Mouse (Mus musculus) liver, adult 2 months (tissue): ENCODE data around the gene Ndfip2. TPM values are rescaled to one million over a fixed set of nuclear protein-coding genes. Genes with fewer than 3 reads are reported as not detected.

ENCODE experiments used
- DNase-seq: peaks from one replicate; pipeline ENCODE4 v3.0.0-alpha.2; 2011; ENCODE audit warnings: low read depth, low spot score; ENCODE audit errors: extremely low read depth
- H3K27ac ChIP-seq: fragments of 200-500 bp; replicated peaks from 2 replicates; pipeline ENCODE4 v1.5.1; 2012; ENCODE audit warnings: low read depth, mild to moderate bottlenecking, control low read depth, inconsistent platforms, low read length; ENCODE audit not compliant: insufficient read depth
- H3K27me3 ChIP-seq: fragments of 200-500 bp; 2 replicates; pipeline ENCODE4 v1.6.1; 2012; ENCODE audit warnings: mild to moderate bottlenecking, moderate library complexity, low read length, inconsistent platforms; ENCODE audit not compliant: control insufficient read depth, insufficient read depth
- H3K36me3 ChIP-seq: fragments of 200-500 bp; 2 replicates; pipeline ENCODE4 v1.6.1; 2012; ENCODE audit warnings: low read length, inconsistent platforms; ENCODE audit not compliant: control insufficient read depth, insufficient read depth
- H3K4me1 ChIP-seq: fragments of 200-500 bp; 2 replicates; pipeline ENCODE4 v1.6.1; 2011; ENCODE audit warnings: low read length; ENCODE audit not compliant: control insufficient read depth, insufficient read depth
- H3K4me3 ChIP-seq: fragments of 200-500 bp; 2 replicates; pipeline ENCODE4 v1.5.1; 2011; ENCODE audit warnings: low read depth, mild to moderate bottlenecking, control low read depth, low read length, moderate library complexity; ENCODE audit not compliant: insufficient read depth
- H3K79me2 ChIP-seq: fragments of 200-500 bp; 2 replicates; pipeline ENCODE4 v1.6.1; 2012; ENCODE audit warnings: inconsistent platforms, mild to moderate bottlenecking, low read length, moderate library complexity; ENCODE audit not compliant: control insufficient read depth, insufficient read depth
- H3K9ac ChIP-seq: fragments of 200-500 bp; 2 replicates; pipeline ENCODE4 v1.6.1; 2012; ENCODE audit warnings: low read depth, mild to moderate bottlenecking, control low read depth, inconsistent platforms, low read length
- CTCF ChIP-seq: fragments of 200-500 bp; IDR thresholded peaks from 2 replicates; pipeline ENCODE4 v1.5.1; 2011; ENCODE audit warnings: low read depth, low read length, control low read depth
- POLR2A ChIP-seq: fragments of 200-500 bp; IDR thresholded peaks from 2 replicates; pipeline ENCODE4 v1.6.1; 2011; ENCODE audit warnings: low read length, control low read depth; ENCODE audit not compliant: insufficient read depth; ENCODE audit errors: extremely low read depth
- WGBS: fragments of 180-500 bp; shearing (Covaris S2); methylation state at CpG from one replicate; pipeline ENCODE4 v1.1.7; 2018; 5-methylcytosine and 5-hydroxymethylcytosine counted together
- polyA plus RNA-seq: library from polyadenylated mRNA; depleted of rRNA; stranded (reverse); fragments of >200 nt; gene quantifications from 2 replicates; pipeline ENCODE4 v1.2.3, GENCODE M21; 2012
- total RNA-seq: library from RNA; depleted of rRNA; stranded (reverse); fragments of >200 nt; gene quantifications from 2 replicates; pipeline ENCODE4 v1.2.3, GENCODE M21; 2014

The Ndfip2 gene
- total and polyA plus RNA-seq, 2 experiments = 42.8 to 48.1 TPM

GRCm38 (mm10) chr14:105236596-105236995 lies 21.8 kb upstream of the Ndfip2 start:
- no peak overlapping the region for H3K4me3 ChIP-seq
- no peak overlapping the region for H3K27ac ChIP-seq
- H3K27me3 ChIP-seq = no peaks in the 10 kb centered on the region
- no peaks in the 10 kb centered on the region for H3K36me3 ChIP-seq
- TF ChIP-seq POLR2A = no peak
- TF ChIP-seq CTCF = no peak
- H3K9ac ChIP-seq = no peak overlapping the region
- DNase-seq = no peak
- WGBS = 60% methylated on average over 4 of the region's 4 CpGs
- H3K79me2 ChIP-seq = no peaks in the 10 kb centered on the region
- no peaks in the 10 kb centered on the region for H3K4me1 ChIP-seq

- no peak for DNase-seq
- Histone ChIP-seq H3K9ac (no peak overlapping the region), H3K4me3 (no peak overlapping the region), H3K36me3 (no peaks in the 10 kb centered on the region), H3K4me1 (no peaks in the 10 kb centered on the region), H3K27me3 (no peaks in the 10 kb centered on the region), H3K27ac (no peak overlapping the region), H3K79me2 (no peaks in the 10 kb centered on the region)
- 81% methylated on average over 9 of the region's 9 CpGs for WGBS
- TF ChIP-seq POLR2A (no peak), CTCF (no peak)
Observed at GRCm38 (mm10) chr14:105237736-105238135, 20.6 kb upstream of the Ndfip2 start.

GRCm38 (mm10) chr14:105238450-105239038 lies 19.8 kb upstream of the Ndfip2 start:
- H3K79me2 ChIP-seq = no peaks in the 10 kb centered on the region
- no peaks in the 10 kb centered on the region for H3K27me3 ChIP-seq
- no peak overlapping the region for H3K4me3 ChIP-seq
- DNase-seq = no peak
- H3K9ac ChIP-seq = no peak overlapping the region
- 84% methylated on average over 5 of the region's 5 CpGs for WGBS
- no peak for TF ChIP-seq POLR2A
- TF ChIP-seq CTCF = no peak
- no peaks in the 10 kb centered on the region for H3K36me3 ChIP-seq
- no peak overlapping the region for H3K27ac ChIP-seq
- H3K4me1 ChIP-seq = no peaks in the 10 kb centered on the region

- H3K9ac ChIP-seq = no peak overlapping the region
- no peak for TF ChIP-seq POLR2A
- no peak for TF ChIP-seq CTCF
- no peak overlapping the region for H3K27ac ChIP-seq
- H3K36me3 ChIP-seq = no peaks in the 10 kb centered on the region
- H3K4me1 ChIP-seq = no peaks in the 10 kb centered on the region
- 80% methylated on average over 10 of the region's 10 CpGs for WGBS
- no peak overlapping the region for H3K4me3 ChIP-seq
- H3K79me2 ChIP-seq = no peaks in the 10 kb centered on the region
- H3K27me3 ChIP-seq = no peaks in the 10 kb centered on the region
- DNase-seq = no peak
Observed at GRCm38 (mm10) chr14:105240120-105240519, 18.3 kb upstream of the Ndfip2 start.

- Histone ChIP-seq H3K79me2 (no peaks in the 10 kb centered on the region), H3K36me3 (no peaks in the 10 kb centered on the region), H3K4me3 (no peak overlapping the region), H3K27me3 (no peaks in the 10 kb centered on the region), H3K9ac (no peak overlapping the region), H3K27ac (no peak overlapping the region), H3K4me1 (no peaks in the 10 kb centered on the region)
- 82% methylated on average over 7 of the region's 7 CpGs for WGBS
- TF ChIP-seq POLR2A = no peak
- no peak for TF ChIP-seq CTCF
- DNase-seq = no peak
Observed at GRCm38 (mm10) chr14:105243805-105244443, 14.4 kb upstream of the Ndfip2 start.

GRCm38 (mm10) chr14:105251038-105251437 lies 7.3 kb upstream of the Ndfip2 start:
- Histone ChIP-seq H3K27ac (no peak overlapping the region), H3K27me3 (no peaks in the 10 kb centered on the region), H3K4me1 (peaks cover 9% of the 10 kb centered on the region), H3K4me3 (no peak overlapping the region), H3K9ac (no peak overlapping the region), H3K79me2 (no peaks in the 10 kb centered on the region), H3K36me3 (no peaks in the 10 kb centered on the region)
- no peak for DNase-seq
- no peak for TF ChIP-seq POLR2A
- no peak for TF ChIP-seq CTCF
